Mouse (Mus musculus): ENCODE data around the gene Sh2d1b1.

Sh2d1b1 gene

GRCm38 (mm10) chr1:170324312-170324711 lies 47.2 kb downstream of the Sh2d1b1 start:
- CTCF ChIA-PET = no interaction called here

- CTCF ChIA-PET = no interaction called here
Measured at GRCm38 (mm10) chr1:170325277-170325676, 48.2 kb downstream of the Sh2d1b1 start.

- CTCF ChIA-PET = no interaction called here
Measured at GRCm38 (mm10) chr1:170331926-170332325, 54.8 kb downstream of the Sh2d1b1 start.

- CTCF ChIA-PET = no interaction called here
Measured at GRCm38 (mm10) chr1:170332775-170333174, 55.7 kb downstream of the Sh2d1b1 start.
